Mouse (Mus musculus) layer of hippocampus, adult 9-10 months (tissue): Measurements from ENCODE around the gene Acbd3.

Experiments used
- DNase-seq: peaks from one replicate; pipeline ENCODE4 v3.0.0; 2022; ENCODE audit warnings: low spot score

Gene Acbd3

DNA sequence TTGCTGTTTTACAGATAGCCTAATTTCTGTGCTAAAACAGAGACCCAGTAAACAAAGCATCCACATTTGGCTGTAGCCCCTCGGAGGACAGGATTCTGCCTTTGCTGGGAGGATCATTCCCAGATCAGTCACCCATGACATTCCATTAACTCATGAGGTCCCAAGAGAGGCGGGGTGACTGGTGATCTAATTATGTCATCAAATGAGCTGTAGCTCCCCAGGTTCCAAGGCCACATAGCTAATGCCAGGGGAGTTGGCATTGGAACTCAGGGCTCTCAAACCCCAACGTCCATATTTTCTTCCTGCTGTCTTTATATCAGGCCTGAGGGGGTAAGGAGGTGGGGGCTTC, 57.7 kb downstream of the Acbd3 start:
- DNase-seq, result no peak

DNA sequence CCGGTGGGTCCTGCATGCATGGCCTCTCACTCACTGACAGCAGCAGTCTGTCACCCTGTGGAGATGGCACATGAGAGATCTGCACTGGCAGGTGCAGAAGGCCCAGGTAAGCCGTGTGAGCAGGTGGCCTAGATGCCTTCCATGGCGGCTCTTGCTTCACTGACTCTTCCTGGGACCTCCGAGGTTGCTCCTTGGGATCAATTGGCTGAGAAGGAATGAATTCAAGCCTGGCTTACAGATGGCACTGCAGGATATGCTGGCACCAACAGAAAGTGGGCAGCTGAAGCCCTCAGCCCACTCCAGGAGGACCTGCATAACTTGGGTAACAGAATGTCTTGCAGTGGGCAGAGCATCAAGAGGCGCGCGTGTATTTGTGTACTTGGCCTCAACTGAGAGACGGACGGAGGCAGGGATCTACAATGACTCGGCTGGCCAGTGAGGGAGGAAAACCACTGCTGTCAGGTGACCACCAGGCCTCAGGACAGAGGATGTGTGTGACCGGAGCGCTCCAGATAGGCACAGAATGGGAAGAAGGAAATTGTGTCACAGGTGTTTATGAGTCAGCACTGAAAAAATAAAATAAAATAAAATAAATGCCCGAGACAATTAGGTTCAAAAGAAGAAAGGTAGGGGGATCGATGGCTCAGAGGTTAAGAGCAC, 66.1 kb downstream of the Acbd3 start:
- DNase-seq, result no peak

DNA sequence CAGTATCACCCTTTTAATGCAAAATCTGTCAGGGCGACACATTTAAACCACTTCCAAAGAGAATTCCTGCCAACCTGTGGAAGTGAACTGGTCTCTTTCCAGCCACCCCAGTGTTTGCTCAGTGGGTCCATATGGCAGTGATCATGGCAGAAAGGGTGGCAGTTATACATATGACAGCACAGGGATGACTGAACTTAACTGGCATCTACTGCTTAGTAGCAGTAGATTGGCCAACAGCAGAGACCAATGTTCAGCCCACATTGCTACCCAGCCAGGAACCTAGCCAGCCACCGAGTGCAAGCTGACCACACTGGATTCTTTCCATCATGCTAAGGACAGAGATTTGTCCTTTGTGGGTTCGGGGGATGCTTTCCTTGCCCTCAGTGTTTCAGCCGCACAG, 67.0 kb downstream of the Acbd3 start:
- no peak for DNase-seq

DNA sequence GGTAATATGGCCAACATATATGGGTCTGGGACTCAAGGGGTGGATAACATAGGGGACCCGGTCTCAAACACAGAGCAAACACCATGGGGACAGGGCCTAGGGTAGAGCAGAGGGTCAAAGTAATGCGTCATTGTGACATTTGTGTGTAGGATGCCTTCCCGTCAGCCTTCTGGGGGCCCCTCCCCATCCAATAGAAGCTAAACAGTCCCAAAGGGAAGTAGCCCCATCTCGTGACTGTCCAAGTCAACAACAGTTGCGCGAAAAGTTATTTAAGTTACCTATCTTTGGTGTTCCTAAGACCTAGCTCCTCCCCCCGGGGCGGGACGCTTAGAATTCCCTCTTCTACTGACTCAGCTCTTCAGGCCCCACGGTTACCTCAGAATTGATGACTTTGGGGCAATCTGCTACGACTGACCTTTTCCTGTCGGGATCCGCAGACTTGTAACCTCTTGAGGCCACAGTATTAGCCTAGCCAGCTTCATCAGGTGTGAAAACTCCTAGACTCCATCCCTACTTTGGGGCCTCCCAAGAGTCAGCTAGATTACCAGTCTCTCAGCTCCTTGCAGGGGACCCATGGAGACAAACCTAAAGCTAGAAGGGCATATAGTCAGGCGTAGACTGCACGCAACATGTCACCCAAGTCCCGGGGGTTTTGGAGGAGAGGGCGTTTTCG, 67.7 kb downstream of the Acbd3 start:
- no peak for DNase-seq

DNA sequence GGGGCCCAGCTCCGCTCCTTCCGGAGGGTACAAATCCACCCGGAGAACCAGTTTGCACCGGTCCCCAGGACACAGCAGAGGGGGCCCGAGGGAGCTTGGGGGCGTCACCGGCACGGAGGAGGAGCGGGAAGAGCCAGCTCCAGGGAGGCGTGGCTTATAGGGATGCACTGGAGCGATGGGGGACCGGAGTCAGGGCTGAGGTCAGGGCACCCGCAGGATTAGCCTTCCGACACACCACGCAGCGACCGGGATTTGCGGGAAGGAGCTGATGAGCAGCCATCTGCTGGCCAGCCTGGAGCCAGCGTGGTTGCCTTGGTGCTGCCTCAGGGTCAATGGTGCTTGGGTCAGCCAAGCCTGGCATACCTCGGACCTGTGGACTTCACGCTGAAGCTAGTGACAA, 68.3 kb downstream of the Acbd3 start:
- DNase-seq, result no peak

DNA sequence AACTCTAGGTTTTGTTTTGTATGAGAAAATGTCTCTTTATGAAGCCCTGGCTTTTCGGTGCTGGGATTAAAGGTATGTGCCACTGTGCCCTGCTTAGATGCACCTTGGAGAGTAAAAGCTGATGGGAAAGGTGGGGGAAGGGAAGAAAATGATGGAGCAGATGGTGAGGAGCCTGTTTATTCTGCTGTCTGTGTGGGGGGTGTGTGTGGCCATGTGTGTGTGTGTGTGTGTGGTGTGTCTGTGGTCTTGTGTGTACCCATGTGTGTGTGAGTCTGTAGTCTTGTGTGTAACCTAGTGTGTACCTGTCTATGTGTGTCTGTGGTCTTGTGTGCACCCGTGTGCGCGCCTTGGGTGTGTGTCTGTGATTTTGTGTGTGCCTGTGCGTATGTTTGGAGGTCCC, 72.8 kb downstream of the Acbd3 start:
- DNase-seq, result no peak

DNA sequence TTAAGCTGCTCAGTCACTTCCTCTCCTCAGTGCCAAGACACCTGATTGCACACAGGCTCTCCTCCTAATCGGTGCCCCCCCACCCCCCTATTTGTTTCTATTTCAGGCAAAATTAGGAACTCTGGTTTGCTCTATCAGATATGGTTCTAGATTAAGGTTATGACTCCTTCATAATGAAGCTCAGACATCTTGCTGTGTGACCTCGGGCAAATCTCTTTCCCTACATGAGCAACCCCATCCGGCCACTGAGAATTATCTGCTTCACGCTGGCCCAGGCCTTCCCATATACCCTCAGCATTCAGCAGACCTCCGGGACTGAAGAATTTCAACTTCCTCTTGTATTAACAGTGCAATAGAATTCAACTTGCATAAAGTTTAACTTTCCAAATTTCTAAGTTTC, 73.4 kb downstream of the Acbd3 start:
- DNase-seq, result no peak

DNA sequence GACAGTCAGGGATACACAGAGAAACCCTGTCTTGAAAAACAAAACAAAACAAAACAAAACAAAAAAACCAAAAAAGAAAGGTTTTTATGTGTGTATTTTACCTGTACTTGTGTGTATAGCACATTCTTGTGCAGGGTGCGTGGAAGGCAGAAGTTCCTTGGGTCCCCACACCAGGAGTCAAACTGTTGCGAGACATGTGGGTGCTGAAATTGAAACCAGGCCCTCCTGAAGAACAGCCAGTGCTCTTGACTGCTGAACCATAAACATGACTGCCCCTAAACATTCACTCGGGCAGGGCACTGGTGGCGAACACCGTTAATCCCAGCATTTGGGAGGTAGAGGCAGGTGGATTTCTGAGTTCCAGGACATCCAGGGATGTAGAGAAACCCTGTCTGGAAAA, 74.2 kb downstream of the Acbd3 start:
- no peak for DNase-seq

DNA sequence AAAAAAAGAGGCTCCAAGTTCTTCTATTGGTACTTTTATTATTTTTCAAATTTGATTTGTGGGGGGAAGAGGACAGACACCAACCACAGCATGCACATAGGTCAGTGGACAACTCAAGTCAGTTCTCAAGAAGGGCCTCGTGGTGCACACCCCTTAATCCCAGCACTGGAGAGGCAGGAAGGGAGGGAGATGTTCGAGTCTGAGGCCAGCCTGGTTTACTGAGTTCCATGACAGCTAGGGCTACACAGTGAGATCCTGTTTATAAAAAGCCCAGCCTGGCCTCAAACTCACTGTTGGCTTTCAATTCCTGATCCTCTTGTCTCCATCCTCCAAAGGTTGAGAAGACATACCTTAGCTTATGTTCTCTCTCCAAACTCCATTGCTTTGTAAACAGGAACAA, 75.0 kb downstream of the Acbd3 start:
- no peak for DNase-seq

DNA sequence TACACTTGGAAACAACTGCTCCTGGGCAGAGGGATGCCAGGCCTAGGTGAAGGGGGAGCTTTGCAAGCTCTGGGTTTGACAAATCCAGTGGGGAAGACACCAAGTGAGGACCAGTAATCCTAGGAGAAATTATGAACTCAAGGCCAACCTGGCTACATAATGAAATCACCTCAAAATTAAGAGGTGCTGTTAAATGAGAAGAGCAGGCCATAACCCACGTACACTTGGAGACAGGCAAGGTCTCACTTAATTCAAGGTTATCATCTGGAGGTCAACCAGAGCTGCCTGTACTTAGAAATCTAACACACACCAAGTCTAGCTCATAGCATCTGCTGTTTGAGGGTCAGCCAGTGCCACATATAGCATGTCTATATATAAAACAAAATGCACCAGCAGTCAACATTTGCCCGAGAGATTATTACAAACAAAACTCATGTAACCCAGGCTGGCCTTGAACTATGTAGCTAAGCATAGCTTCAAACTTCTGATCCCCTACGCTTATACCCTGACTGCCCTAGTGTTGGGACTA, 75.7 kb downstream of the Acbd3 start:
- no peak for DNase-seq
